Mouse (Mus musculus) left cerebral cortex, postnatal 36 days (tissue): ENCODE data around the gene R3hdm2. TPM values are rescaled to one million over a fixed set of nuclear protein-coding genes. Genes with fewer than 3 reads are reported as not detected.
A peak's percentile ranks its signal among the peaks of the same experiment; 100 is the strongest.

ENCODE experiments used
- DNase-seq, 2 experiments: peaks; one replicate each; pipeline ENCODE4 v3.0.0; 2021 to 2022; ENCODE audit warnings: low spot score in 2 of 2, mixed read lengths in 1 of 2
- intact Hi-C: fragments of 180-260 bp; cut with DNase I; formaldehyde crosslinking; loops from one replicate; pipeline ENCODE4 v1.15.1; 2025
- total RNA-seq, 2 experiments: library from RNA; stranded (reverse); gene quantifications; 2 replicates each; pipeline ENCODE4 v1.2.3; 2021

The R3hdm2 gene
- total RNA-seq, 2 experiments from 2014 or later = 348 to 365 TPM

DNA sequence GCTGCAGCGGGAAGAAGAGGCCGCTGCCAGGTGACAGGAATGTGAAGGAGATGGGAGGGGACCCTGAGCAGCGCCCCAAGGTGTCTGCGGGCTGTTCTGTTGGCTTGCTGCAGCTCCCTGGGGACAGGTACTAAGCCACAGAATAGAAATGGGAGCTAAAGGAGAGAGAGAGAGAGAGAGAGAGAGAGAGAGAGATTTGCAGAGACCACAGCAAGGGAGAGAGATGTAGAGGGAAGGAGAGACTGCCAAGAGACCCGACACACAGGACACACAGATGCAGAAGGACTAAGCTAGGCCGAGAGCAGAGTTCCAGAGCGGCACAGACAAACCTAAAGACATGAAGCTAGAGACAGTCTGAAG, 132.2 kb downstream of the R3hdm2 start:
- no peak for DNase-seq
- intact Hi-C loops = no loop called here

DNA sequence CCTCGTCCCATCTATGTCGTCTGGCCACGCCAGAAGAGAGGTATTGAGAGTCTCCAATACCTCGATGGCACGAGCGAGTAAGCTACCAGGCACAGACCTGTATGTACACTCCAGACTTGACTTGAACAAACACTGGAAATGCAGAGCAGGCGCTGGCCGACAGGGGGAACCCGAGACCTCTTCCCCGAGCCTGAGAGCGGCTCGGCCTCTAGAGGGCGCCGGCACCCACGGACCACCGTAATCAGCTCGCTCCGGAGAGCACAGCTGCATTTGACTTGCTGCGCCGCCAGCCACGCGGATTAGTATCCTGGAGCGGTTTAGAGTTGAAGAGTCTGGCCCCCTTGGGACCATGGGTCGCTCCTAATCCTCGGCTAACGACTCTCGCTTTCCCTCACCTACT, 132.7 kb downstream of the R3hdm2 start:
- intact Hi-C loops = loop anchor here (1.0 kb wide), 1 partner anchor 25 kb away; no protein-coding TSS in a partner anchor
- DNase-seq = peak; percentile 92 to 94

DNA sequence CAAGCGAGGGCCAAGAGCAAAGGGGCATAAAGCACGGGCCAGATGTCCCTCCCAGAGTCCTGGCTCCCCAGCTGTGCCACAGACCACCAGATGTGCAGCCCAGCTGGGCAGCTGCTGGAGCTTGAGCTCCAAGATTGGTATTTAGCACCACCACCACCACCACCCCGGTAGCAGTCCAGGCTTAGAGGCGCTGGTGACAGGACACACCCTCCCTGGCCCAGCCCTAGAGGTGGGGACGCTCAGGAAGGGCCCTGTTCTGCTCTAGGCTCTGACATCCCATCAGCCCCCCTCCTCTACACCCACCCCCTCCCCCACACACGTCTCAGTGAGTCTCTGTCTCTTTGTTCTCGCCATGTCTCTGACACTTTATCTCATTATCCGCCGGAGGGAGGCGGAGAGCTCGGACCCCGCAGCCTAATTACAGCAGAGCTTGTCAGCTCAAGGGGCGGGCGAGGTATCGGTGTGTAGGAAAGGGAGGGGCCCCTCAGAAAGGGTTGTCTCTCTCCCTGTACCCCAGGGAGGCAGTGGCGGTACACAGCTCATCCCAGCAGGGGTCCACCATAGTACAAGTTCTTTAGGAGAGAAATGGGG, 133.5 kb downstream of the R3hdm2 start:
- intact Hi-C loops = loop anchor here (1.0 kb wide), 1 partner anchor 25 kb away; no protein-coding TSS in a partner anchor
- DNase-seq = no peak

DNA sequence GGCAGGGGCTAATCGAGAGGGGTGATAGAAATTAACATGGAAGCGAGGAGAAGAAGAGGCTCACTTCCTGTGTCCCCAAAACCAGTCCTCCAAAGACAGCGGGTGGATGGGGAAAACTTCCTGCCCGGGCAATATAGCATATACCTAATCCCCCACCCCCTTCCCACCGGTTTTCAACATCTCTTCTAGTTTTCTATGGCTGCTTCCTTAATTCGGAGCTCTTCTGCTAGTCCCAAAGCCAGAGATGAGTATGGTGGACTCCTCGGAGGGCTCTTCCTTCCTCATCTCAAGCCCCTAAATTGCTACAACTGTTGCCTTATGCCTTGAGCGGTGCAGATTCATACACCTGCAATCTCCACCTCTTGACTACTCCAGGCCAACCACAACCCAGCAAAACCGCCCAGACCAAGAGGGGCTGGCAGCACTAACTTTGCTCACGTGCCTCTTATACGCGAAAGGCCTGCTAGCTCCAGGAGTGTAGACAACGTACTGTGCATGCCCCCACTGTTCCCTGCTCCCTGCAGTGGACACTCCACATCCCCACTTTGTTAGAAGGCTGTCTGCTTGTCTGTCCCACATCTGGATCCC, 134.1 kb downstream of the R3hdm2 start:
- intact Hi-C loops = no loop called here

DNA sequence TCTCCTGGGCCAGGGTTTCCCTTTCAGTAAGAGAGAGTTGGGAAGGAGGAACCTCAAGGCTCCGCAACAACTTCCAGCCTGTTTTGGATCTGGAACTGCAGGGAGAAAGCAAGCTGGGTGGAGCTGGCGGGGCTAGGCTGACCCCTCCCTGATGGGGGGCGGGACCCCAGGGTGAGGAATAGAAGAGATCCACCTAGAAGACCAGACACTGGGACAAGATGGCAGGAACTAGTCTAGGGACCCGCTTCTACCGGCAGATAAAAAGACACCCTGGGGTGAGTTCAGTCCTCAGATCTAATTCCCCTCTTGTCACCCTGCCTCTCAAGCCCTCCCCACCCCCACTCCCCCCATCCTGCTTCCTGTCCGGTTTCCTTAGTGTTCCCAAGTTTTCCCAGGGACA, 134.6 kb downstream of the R3hdm2 start, which contains the start of gene Ndufa4l2:
Gene Ndufa4l2, plus strand, starts transcription at position 204 of the 400 bp plus-strand sequence.
- intact Hi-C loops = no loop called here
- DNase-seq = no peak

More for the DNA sequence above, 134.1 kb downstream of the R3hdm2 start:
- no peak for DNase-seq

DNA sequence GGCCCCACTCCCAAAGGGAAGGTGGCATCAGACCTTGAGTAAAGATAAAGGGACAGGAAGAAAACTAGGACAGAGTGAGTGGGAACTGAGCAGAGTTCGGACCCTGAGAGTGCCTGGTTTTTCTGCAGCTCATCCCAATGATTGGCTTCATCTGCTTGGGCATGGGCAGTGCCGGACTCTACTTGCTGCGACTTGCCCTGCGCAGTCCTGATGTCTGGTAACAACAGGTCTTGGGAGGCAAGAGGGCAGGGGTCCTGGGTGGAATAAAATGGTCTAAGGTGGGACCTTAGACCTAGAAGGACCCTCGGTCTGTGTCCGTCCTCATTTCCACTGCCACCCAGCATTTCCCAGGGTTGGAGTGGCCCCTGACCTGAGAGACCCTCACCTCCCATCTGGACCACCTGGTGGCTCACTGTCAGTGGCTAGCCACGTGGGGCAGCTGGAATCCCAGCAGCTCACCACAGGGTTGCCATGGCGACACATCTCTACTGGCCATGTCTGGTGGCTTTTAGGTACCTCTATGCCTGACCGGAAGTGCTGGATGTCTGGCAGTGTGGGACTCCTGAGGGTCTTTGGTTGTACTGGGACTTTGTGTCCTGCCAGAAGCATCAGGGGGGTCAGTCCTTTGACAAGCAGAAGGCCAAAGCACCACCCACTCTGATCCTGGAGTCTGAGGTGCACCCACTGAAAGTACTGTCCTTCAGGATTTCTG, 135.3 kb downstream of the R3hdm2 start:
- intact Hi-C loops = no loop called here
- DNase-seq = no peak

DNA sequence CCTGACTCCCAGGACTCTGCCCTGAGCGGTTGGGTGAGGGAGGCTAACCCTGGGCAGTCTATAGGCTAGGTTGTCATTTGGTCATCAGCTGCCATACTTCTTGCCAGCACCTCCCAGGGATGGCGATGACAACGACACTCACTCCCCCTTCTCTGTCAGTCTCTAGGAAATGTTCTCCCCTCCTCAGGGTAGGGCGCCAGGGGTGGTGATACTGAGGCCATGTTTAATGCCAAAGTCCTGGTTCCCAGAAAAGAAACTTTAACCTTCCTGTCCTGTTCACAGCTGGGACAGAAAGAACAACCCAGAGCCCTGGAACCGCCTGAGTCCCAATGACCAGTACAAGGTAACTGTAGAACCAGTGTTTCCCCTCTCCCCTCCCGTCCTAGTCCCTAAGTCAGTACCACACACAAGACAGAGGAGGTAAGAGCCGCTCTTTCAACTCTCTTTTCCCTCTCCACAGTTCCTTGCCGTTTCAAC, 135.9 kb downstream of the R3hdm2 start:
- intact Hi-C loops = no loop called here
- DNase-seq = no peak

DNA sequence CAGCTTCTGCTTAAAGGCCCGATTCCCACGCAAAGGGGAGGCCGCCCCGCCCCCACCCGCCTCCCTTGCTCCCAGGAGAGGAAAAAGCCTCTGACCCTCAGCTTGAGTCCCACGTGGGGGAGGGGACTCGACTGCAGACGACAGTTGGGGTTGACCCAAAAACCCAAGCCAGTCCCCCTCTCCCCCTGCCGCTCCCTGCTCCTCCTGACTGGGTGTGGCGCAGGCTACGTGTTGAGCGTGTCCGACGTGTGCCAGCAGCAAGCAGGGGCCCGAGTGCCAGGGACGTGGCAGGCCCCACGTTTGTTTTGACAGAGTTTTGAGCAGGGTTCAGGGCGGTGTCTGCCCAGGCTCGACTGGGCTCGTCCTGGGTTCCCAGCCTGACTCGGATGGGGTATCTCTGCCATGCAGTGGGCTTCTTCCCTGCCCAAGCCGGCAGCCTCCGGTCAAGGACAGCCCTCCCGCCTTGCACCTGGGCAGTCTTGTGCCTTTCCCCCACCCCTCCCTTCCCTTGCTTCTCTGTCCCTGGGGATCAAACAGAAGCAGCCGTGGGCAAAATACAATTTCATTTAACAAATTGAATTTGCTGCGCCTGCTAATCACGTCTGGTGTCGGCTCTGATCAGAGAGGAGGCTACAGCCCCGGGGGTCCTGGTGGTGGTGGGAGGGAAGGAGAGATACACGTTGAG, 136.6 kb downstream of the R3hdm2 start:
- no peak for DNase-seq
- intact Hi-C loops = no loop called here

DNA sequence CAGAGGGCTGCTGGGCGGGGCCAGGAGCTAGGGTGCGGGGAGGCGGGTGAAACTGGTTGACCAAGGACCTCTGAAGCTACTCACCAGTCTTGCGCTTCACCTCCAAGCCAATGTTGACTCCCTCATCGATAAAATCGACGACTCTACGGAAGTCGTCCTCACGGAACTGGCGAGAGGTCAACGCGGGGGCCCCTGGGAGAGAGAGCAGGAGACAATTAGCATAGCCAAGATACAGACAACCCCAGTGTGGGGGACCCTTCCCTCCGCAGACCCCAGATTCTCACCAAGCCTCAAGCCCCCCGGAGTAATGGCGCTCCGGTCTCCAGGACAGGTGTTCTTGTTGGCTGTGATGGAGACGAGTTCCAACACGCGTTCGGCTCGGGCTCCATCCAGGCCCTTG, 137.8 kb downstream of the R3hdm2 start:
- DNase-seq = no peak
- intact Hi-C loops = no loop called here

DNA sequence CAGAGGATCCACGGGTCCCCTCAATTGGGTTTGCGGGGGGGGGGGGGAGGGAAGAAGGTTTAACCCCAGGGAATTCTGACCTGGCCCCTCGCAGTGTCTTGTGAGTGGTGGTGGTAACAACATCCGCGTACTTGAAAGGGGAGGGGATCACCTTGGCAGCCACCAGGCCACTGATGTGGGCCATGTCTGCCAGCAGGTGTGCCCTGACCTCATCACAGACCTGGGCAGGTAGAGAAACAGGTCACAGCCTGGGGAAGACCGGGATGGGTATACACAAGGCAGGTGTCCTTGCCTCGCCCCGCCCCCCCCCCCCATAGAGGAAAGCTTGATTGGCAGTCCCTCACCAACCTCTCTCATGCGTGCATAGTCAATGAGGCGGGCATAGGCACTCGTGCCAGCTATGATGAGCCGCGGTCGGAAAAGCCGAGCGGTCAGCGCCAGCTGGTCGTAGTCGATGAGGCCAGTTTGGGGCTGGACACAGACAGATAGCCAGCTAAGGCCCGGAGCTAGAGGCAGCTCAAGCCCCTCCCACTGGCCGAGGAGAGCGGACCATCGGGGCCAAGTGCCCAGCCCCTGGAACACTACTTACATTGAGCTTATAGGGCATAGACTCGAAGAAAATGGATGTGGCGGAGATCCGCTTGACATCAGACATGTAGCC, 139.0 kb downstream of the R3hdm2 start:
- DNase-seq = no peak
- intact Hi-C loops = no loop called here

DNA sequence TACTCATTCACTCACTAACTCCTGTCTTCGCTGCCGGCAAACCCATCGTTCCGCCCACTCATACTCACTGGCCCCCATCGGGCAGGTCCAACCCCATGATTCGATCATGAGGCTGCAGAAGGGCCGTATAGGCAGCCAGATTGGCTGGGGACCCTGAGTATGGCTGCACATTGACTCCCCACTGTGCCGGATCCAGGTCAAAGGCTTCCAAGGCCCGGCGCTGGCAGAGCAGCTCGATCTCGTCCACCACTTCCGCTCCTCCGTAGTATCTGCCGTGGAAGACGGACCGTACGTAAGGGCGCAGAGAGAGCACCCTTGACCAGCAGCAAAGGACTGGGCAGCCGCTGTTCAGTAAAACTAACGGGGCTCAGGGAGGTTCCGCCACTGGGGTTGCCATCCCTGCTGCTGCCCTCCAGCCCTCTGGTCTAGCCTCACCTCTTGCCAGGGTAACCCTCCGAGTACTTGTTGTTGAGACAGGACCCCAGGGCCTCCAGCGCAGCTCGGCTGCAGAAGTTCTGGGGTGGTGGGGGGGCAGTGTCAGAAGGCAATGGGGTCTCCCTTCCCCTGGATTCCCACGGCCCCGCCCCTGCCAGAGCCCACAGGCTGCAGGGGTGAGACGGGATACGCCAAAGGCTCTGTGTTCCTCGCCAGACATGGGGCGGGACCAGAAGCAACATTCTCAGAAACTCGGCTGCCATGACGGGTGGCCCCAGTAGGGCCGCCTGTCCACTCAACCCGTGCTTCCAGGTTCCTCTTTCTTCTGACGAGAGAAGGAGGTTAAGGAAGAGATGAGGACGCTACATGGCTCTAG, 140.0 kb downstream of the R3hdm2 start:
- intact Hi-C loops = no loop called here
- DNase-seq = no peak

DNA sequence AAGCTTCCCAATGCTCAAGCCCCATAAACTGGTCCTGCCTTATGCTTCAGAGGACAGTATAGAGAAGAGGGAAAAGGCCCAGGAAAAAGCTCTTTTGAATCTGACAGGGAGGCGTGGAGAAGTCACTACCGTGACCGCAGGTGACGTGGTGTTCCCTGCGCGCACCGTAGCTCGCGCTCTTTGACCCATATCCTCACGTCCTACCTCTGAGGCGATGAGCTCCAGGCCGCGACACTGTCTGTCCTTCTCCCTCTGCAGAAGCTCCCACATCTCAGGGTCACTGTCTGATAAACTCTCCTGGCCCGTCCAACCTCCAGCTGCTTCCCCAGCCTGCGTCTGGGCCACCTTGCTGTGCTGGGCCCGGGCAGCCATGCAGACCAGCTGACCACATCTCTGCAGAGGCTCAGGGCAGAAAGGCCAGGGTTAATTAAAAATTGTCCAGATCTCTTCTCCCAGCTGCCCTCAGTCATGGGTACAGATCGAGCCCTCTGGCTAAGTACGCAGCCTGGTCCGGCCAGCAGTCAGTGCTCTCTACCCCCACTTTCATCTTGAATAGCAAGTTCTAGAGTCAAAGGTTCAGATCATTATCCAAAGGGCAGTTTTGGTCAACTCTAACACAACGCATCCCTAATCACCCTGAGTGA, 140.7 kb downstream of the R3hdm2 start:
- intact Hi-C loops = no loop called here

DNA sequence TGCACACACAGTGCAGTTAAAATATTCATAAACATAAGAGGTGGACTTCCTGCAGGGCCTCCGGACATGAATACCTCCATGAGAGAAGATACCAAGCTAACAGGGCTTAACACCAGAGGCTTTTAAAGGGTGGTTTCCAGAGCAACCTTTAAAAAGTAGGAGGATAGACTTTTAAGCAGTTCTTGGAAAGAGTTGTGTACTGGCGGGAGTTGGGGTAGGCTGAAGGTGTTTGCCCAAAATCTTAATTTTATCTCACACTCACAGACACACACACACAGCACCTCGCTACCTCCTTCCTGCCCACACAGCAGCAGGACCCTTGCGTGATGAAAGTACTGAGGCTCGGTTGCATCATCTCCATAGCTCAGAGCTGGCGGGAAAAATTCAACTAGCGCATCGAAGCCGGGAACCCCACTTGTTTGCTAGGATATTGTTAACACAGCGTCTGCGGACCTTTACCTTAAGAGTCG, 141.5 kb downstream of the R3hdm2 start:
- intact Hi-C loops = no loop called here
- no peak for DNase-seq

More for the DNA sequence above, 140.7 kb downstream of the R3hdm2 start:
- no peak for DNase-seq

DNA sequence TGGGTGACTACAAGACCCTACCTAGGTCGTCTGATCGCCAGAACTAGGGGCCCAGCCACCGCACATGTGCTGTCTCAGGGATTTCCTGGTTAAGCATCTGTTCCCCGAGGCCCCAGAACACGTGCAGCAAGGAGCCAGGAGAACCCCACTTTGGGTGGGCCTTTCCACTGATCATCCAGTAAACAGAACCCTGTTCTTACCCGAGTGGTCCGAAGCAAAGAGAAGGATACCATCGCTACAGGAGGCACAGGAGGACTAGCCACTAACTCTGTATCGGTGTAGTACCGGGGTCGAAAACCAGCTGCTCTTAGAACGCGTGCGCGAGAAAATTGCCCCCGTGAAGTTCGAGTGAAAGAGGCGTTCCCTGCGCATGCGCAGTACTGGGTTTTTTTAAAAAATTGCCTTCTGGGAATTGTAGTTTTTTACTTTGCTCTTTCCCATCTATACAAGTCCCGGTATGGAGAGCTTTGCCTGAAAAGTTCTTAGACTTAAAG, 142.0 kb downstream of the R3hdm2 start, which contains the start of gene Shmt2:
Gene Shmt2, minus strand, starts transcription at position 357 of the 494 bp plus-strand sequence.
- peak; percentile 73 to 82 for DNase-seq
- intact Hi-C loops = no loop called here

DNA sequence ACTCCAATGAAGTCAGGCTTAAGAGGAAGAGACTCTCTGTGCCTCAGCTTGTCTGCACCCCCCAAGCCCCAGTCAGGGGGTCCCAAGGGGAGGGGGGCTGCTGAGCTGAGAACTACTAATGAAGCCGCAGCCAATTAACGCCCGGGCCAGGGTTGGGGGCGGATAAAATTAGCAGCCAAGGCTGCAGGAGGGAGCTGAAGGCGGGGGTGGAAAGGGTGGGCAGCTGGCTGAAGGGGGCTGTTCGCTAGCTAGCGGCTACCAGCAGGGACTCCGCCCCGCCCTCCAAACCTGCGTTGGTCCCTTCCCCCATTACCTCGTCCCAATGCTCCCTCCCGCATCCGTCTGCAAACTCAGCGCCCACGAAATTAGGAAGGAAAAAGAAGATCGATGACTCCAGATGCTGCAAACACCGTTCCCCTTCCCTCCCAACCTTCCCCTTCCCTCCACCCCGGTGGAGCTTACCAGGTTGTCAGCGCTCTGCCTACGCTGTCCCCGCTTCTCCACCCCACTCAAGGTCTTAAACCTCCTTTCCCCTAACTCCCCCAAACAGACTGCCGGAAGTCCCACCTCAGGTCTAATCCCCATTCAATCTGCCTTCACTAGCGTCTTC, 144.6 kb downstream of the R3hdm2 start:
- DNase-seq = no peak
- intact Hi-C loops = no loop called here

DNA sequence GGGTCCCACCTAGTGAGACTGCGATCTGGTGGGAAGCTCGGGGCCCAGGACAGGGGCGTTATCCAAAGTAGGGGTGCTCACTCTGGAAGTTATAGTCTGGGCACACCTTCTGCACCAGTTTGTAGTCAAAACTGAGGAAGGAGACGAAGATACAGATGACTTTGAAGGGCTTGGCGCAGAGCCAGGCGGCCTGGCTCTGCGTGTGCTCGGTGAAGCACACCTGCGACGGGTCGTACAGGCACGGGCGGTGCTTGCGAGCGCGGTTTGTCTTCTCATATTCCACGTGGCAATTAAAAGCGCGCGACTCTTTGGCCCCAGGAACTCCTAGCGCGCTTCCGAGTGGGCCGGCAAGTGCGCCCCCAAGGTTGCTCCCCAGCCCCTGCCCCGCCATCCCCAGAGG, 145.9 kb downstream of the R3hdm2 start:
- intact Hi-C loops = no loop called here
- DNase-seq = no peak

DNA sequence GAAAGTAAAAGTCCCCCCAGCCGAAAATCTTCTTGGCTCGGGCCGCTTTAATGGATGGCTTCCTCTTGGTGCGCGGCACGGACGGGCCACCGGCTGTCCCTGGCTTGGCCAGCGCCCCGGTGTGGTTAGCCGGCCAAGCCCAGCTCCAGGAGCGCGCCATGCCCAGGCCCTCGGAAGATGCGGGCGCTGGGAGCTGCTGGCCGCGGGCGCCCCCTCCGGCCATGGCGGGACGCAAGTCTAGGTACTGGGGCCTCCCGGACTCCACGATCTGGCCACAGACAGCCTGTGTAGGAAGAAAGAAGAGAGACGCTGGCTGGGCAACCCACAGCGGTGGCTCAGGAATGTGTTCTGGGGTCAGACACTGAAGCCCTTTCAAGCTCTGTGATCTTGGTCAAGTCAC, 146.6 kb downstream of the R3hdm2 start:
- no peak for DNase-seq
- intact Hi-C loops = no loop called here

DNA sequence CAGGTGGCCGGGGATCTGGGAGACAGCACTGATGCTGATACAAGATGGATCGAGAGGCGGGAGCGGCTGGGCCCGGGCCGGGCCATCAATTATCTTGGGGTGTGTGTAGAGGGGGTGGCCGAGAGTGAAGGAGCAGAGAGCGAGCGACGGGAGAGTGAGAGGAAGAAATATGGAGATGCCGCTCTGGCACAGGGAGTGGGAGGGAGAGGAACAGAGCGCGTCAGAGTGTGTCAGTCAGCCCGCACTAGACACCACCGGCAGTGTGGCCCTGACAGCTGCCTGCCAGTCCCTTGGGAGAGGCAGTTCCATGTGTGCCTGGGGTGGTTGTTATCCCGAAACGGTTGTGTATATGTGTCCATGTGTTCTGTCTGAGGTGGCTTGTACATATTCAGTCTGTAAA, 147.4 kb downstream of the R3hdm2 start:
- intact Hi-C loops = no loop called here
- no peak for DNase-seq
